Mouse (Mus musculus) midbrain, postnatal 0 days (tissue): ENCODE data around the gene Pdzd2. TPM values are rescaled to one million over a fixed set of nuclear protein-coding genes. Genes with fewer than 3 reads are reported as not detected.

ENCODE experiments used
- ATAC-seq: fragments of 200-750 bp; cut with Nextera tagmentation; 2 replicates; pipeline ENCODE4 v1.8.0; 2017; ENCODE audit warnings: moderate number of reproducible peaks, mild to moderate bottlenecking, moderate TSS enrichment, moderate library complexity; ENCODE audit not compliant: low FRiP score
- DNase-seq: peaks from one replicate; pipeline ENCODE4 v3.0.0-alpha.2; 2015; ENCODE audit warnings: low spot score
- H3K27ac ChIP-seq: fragments of 300-500 bp; sonication (generic); 2 replicates; pipeline ENCODE4 v1.5.1; 2014; ENCODE audit warnings: low read depth, mild to moderate bottlenecking, low read length, mixed read lengths
- H3K27me3 ChIP-seq: fragments of 300-500 bp; sonication (generic); 2 replicates; pipeline ENCODE4 v1.6.1; 2014; ENCODE audit warnings: low read length, control low read depth, mixed read lengths; ENCODE audit not compliant: insufficient read depth
- H3K36me3 ChIP-seq: fragments of 300-500 bp; sonication (generic); 2 replicates; pipeline ENCODE4 v1.6.1; 2014; ENCODE audit warnings: low read length, control low read depth, mixed read lengths; ENCODE audit not compliant: insufficient read depth
- H3K4me1 ChIP-seq: fragments of 300-500 bp; sonication (generic); 2 replicates; pipeline ENCODE4 v1.6.1; 2014; ENCODE audit warnings: mild to moderate bottlenecking, control low read depth, antibody characterized with exemption, low read length, mixed read lengths; ENCODE audit not compliant: insufficient read depth
- H3K4me2 ChIP-seq: fragments of 300-500 bp; sonication (generic); 2 replicates; pipeline ENCODE4 v1.6.1; 2014; ENCODE audit warnings: low read depth, mild to moderate bottlenecking, low read length, mixed read lengths; ENCODE audit not compliant: poor library complexity, severe bottlenecking
- H3K4me3 ChIP-seq: fragments of 300-500 bp; sonication (generic); 2 replicates; pipeline ENCODE4 v1.5.1; 2014; ENCODE audit warnings: low read depth, mild to moderate bottlenecking, low read length, moderate library complexity
- H3K9ac ChIP-seq: fragments of 300-500 bp; sonication (generic); replicated peaks from 2 replicates; pipeline ENCODE4 v1.6.1; 2014; ENCODE audit warnings: mild to moderate bottlenecking, low read length, moderate library complexity, mixed read lengths; ENCODE audit not compliant: poor library complexity, severe bottlenecking
- H3K9me3 ChIP-seq: fragments of 300-500 bp; sonication (generic); 2 replicates; pipeline ENCODE4 v1.6.1; 2016; ENCODE audit warnings: low read length, control low read depth
- CTCF ChIP-seq: IDR thresholded peaks from 2 replicates; pipeline ENCODE4 v1.5.1; 2016; ENCODE audit warnings: antibody characterized with exemption, mild to moderate bottlenecking
- WGBS: fragments of 180-500 bp; shearing (Covaris S2); extraction: QIAGEN DNeasy Blood & Tissue Kit; methylation state at CpG from one replicate; pipeline ENCODE4 v1.1.7; 2014; 5-methylcytosine and 5-hydroxymethylcytosine counted together
- polyA plus RNA-seq: library from polyadenylated mRNA; unstranded; fragments of >200 nt; fragmentation: Nextera tagmentation; extraction: Ambion mirVana; gene quantifications from 2 replicates; pipeline ENCODE4 v1.2.1, GENCODE M21; 2015
- total RNA-seq: library from RNA; depleted of rRNA; stranded (reverse); fragments of >200 nt; gene quantifications from 2 replicates; pipeline ENCODE4 v1.2.3, GENCODE M21; 2014

Gene Pdzd2
- total and polyA plus RNA-seq, 2 experiments from 2014 or later: 15.8 to 29.8 TPM

GRCm38 (mm10) chr15:12655959-12656662 lies 83.6 kb downstream of the Pdzd2 start:
- DNase-seq (no peak), ATAC-seq (no peak)
- Histone ChIP-seq H3K27me3 (no peaks in the 10 kb centered on the region), H3K9ac (no peak overlapping the region), H3K27ac (no peak overlapping the region), H3K36me3 (no peaks in the 10 kb centered on the region), H3K9me3 (no peaks in the 10 kb centered on the region), H3K4me3 (no peak overlapping the region), H3K4me2 (no peak overlapping the region), H3K4me1 (no peaks in the 10 kb centered on the region)
- WGBS: 79% methylated on average over 6 of the region's 6 CpGs
- TF ChIP-seq CTCF: no peak

GRCm38 (mm10) chr15:12655316-12655715 lies 84.4 kb downstream of the Pdzd2 start:
- no peak for TF ChIP-seq CTCF
- WGBS: 94% methylated on average over 7 of the region's 7 CpGs
- no peak for ATAC-seq

GRCm38 (mm10) chr15:12652336-12653031 lies 87.2 kb downstream of the Pdzd2 start:
- H3K27me3 ChIP-seq: no peaks in the 10 kb centered on the region
- no peak for TF ChIP-seq CTCF
- H3K27ac ChIP-seq: no peak overlapping the region
- no peak for ATAC-seq
- no peaks in the 10 kb centered on the region for H3K4me1 ChIP-seq
- H3K4me2 ChIP-seq: no peak overlapping the region
- no peak overlapping the region for H3K4me3 ChIP-seq
- DNase-seq: no peak
- H3K9me3 ChIP-seq: no peaks in the 10 kb centered on the region
- H3K9ac ChIP-seq: no peak overlapping the region
- 77% methylated on average over 15 of the region's 15 CpGs for WGBS
- H3K36me3 ChIP-seq: no peaks in the 10 kb centered on the region

More at GRCm38 (mm10) chr15:12655316-12655715, 84.4 kb downstream of the Pdzd2 start:
- Histone ChIP-seq H3K27ac (no peak overlapping the region), H3K4me3 (no peak overlapping the region), H3K27me3 (no peaks in the 10 kb centered on the region), H3K9me3 (no peaks in the 10 kb centered on the region), H3K9ac (no peak overlapping the region), H3K4me2 (no peak overlapping the region), H3K4me1 (no peaks in the 10 kb centered on the region), H3K36me3 (no peaks in the 10 kb centered on the region)
- no peak for DNase-seq

- H3K27me3 ChIP-seq: no peaks in the 10 kb centered on the region
- no peaks in the 10 kb centered on the region for H3K4me1 ChIP-seq
- no peak overlapping the region for H3K9ac ChIP-seq
- no peaks in the 10 kb centered on the region for H3K36me3 ChIP-seq
- TF ChIP-seq CTCF: no peak
- H3K9me3 ChIP-seq: no peaks in the 10 kb centered on the region
- WGBS: 88% methylated on average over 3 of the region's 3 CpGs
- no peak overlapping the region for H3K4me2 ChIP-seq
- no peak overlapping the region for H3K27ac ChIP-seq
- DNase-seq (no peak), ATAC-seq (no peak)
- H3K4me3 ChIP-seq: no peak overlapping the region
Measured at GRCm38 (mm10) chr15:12650236-12650635, 89.5 kb downstream of the Pdzd2 start.

GRCm38 (mm10) chr15:12649674-12650073 lies 90.0 kb downstream of the Pdzd2 start:
- no peak overlapping the region for H3K4me3 ChIP-seq
- H3K4me1 ChIP-seq: no peaks in the 10 kb centered on the region
- H3K36me3 ChIP-seq: no peaks in the 10 kb centered on the region
- no peak overlapping the region for H3K4me2 ChIP-seq
- H3K27me3 ChIP-seq: no peaks in the 10 kb centered on the region
- no peaks in the 10 kb centered on the region for H3K9me3 ChIP-seq
- no peak for DNase-seq
- 70% methylated on average over 3 of the region's 3 CpGs for WGBS
- no peak for ATAC-seq
- TF ChIP-seq CTCF: no peak
- H3K9ac ChIP-seq: no peak overlapping the region
- H3K27ac ChIP-seq: no peak overlapping the region

- no peak for DNase-seq
- ATAC-seq: no peak
- Histone ChIP-seq H3K4me3 (no peak overlapping the region), H3K27ac (no peak overlapping the region), H3K9me3 (no peaks in the 10 kb centered on the region), H3K27me3 (no peaks in the 10 kb centered on the region), H3K4me2 (no peak overlapping the region), H3K4me1 (no peaks in the 10 kb centered on the region), H3K36me3 (no peaks in the 10 kb centered on the region), H3K9ac (no peak overlapping the region)
- 81% methylated on average over 2 of the region's 2 CpGs for WGBS
- no peak for TF ChIP-seq CTCF
Measured at GRCm38 (mm10) chr15:12649131-12649530, 90.6 kb downstream of the Pdzd2 start.
